Mouse (Mus musculus): ENCODE data around the gene Mindy1.

Gene Mindy1

DNA sequence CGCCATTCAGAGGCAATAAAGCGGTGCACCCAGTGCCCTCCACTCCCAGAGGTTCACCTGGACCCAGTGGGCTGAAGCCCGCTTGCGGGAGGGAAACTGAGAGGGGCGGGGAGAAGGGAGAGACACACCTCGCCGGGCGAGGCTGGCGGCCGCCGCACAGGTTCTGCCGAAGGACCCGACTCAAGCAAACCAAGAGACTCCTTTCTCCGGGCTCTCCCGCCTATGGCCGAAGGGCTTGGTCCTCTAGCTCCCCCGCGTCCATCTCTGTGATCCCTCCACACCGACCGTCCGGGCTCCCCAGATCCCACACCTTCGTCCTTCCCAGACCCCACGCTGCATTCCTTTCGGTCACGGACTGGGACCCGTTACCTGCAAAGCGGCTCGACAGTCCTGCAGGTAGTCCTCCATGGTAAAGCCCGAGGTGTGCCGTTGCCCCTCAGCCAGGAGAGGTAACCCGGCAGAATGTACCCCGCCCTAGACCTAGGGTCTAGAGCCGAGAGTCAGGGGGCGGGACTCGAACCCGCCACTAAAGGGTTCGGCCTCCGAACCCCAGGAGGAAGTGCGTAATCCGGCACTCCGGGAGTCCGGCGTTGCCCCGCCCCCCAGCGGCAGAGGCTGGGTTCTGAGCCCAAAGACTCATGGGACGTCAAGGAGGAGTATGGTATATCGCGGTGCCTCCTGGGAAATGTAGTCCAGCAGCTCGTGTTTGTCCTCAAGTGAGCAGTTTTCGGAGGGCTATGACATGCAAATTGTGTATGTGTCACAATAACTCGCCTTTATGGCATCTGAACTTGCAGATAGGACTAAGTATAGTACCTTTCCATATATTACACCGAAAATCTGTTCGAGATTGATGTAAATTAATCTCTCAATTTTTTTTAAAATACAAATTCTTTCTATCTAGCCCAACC, at the start of gene Mindy1, which contains the start of gene Prune1:
Mindy1 (plus strand) TSS at position 130 of the 911 bp plus-strand sequence.
Prune1 (minus strand) TSS at position 861 of the 911 bp plus-strand sequence.
- DNase-seq (ENCODE audit: low read depth, low spot score): peak; percentile 97

DNA sequence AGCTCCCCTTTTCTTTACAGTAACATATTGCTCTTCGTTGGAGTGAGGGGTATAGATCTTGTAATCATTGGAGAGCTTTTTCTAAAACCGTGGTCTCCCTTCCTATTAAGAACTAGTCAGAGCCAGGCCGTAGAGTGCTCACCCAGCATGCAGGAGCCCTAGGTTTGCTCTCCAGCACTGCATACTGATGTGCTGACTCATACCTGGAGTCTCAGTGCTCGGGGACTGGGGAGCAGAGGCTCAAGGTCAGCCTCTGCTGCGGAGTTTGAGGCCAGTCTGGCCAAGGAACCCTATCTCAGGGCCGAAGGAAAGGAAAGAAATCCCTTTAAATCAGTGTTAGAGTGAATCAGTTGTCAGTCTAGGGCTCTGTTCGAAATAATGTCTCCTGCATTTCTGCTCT, 48.4 kb upstream of the Mindy1 start:
- no peak for DNase-seq (ENCODE audit: low read depth, low spot score)

DNA sequence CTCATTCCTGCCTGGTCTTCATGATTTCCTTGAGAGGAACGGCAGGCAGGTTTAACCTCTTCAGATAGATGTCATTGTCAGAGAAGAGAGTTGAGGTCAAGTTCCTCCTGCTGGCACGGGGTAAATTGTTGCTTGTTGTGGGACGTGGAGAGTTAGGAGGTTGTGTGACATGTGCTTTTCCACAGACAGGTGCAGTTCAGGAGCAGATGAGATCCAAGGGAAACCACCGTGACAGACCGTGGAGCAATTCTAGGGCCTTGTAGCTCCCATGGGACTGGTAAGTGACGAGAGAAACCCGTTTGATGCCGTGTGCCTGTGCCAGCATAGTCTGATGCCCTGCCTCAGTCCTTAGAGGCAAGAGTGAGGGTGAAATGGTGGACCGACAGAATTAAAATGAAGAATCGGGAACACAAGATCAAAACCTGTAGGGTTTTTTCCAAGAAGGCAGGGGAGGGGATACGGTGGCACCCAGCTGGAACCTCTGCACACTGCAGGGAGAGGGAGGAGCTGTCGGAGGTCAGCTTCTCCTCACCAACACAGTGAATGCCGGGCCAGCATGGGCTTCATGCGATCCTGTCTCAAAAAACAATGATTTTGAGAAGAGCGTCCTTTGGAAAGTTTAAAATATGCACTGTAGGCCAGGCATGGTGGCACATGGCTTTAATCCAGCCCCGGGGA, 47.7 kb upstream of the Mindy1 start:
- no peak for DNase-seq (ENCODE audit: low read depth, low spot score)

DNA sequence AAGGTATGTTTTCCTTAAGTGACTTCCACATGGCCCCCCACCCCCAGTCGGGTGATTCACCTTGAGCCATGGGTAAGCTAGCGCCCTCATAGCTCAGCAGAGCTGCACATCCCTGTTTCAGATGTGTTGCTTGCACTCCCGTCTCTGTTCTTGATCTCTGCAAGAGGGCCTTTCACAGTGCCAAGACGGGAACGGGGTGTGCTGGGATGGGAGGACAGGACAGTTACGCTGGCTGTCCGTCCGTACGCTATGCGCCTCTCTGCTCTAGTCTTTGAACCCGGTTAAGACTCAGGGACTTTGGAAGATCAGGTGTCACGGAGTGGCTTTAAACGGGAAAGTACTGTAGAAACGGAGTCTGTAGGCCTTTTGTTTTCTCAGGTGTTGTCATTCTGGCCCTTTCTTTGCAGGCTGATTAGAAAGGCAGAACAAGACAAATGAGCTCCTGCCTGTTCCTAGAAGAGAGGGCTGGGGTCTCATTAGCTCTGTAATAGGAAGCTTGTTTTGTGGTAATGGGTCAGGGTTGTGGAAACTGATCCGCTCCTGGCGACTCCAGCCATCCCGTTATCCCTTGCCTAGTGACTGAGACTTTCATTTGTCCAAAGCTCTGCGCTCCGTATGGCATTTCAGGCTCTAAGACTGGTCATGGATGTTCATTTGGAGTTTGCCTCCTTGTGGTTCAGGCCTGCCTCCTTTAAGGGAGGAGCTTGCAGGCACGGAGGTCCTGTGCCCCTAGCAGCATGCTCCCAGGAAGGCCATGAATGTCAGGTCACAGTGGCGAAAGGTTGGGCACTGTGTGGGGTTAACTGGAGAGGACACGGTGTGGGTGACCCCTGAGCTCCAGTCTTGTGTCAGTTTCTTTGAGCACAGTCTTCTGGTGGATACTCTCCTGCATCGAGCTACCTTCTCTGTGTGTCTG, 45.5 kb upstream of the Mindy1 start:
- no peak for DNase-seq (ENCODE audit: low read depth, low spot score)

DNA sequence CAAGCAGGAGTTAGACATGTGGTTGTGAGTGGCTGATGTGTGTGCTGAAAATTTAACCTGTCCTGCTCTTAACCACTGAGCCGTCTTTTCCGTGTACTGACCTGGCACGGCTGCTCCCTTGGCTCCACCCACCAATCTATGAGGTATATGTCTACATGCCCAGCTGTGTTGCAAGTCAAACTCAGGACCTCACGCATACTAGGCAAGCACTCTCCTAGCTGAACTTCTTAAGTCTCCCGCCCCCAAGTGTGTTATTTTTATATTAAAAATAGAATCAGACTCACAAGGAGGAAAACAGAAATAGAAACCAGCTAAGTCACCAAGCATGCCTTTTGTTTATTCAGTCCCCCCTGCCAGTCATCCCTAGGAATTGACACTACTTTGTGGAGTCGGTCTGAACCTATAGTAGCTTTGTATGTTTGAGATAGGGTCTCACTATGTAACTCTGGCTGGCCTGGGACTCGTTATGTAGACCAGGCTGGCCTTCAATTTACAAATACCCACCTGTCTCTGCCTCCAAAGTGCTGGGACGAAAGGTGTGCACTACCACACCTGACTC, 43.5 kb upstream of the Mindy1 start:
- no peak for DNase-seq (ENCODE audit: low read depth, low spot score)

DNA sequence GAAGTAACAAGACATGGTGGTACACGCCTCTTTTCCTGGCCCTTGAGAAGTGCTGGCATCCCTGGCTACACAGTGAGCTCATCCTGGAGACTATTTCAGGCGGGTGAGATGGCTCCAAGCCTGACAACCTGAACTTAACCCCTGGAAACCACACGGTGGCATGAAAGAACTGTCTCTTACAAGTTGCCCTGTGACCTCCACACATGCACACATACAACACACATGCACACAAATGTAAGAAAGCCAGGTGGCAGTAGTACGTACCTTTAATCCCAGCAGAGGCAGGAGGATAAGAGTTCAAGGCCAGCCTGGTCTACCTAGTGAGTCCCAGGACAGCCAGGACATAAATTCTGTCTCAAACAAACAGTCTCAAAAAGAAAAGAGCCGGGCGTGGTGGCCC, 42.1 kb upstream of the Mindy1 start:
- no peak for DNase-seq (ENCODE audit: low read depth, low spot score)

DNA sequence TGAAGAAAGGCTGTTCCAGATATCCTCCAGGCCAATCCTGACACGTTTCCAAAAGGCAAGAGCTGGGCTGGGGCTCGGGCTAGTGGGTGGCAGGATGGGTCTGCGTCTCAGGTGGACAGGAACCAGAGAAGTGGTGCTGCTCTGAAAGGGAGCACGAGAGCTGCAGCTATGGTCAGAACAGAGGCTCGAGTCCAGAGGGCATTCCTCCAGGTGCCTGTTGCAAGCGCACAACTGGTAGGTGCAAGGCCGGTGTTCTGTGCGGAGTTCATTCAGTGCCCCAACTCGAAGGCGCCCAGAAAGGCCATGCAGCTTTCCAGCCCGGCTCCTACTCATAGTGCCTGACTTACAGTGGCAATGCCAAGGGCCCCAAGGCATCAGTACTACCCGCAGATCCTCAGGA, 41.2 kb upstream of the Mindy1 start:
- no peak for DNase-seq (ENCODE audit: low read depth, low spot score)

DNA sequence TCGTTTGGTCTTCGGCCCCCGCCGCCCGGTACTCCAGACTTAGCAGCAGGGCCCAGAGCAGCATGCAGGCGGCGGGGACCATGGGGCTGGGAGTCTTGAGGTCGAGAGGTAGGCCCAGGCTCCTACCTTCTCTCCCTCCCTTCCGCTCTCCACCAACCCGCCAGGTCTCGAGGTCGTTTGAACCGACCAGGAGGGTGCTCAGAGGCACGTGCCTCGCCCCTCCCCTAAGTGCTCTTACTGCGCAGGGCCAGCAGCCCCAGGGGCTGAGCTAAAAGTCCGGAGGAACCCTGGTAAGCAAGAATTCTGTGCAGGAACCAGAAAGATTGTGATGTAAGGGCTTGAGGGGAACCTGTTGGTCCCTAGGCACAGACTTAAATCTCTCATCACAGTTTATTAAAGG, 40.2 kb upstream of the Mindy1 start:
- DNase-seq (ENCODE audit: low read depth, low spot score): no peak

DNA sequence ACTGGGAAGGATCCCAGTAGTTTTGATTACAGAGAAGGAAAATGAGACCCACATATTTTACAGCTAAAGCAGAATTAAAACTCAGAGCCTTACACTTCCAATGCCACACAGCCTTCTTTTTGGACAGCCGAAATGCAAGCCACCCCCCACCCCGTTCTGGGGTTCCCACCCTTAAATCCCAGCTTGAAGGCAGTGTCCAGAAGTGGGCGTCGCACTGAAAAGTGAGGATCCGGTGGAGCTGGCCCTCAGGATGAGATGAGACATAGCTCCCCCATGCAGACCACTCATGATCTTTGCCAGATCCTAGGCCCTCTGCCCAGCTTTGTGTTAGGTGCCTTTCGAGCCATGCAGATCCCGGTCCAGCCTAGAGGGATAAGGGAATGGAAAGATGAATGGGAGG, 39.6 kb upstream of the Mindy1 start, which contains the start of gene Gm128:
Gm128 (minus strand) TSS at position 101 of the 400 bp plus-strand sequence.
- DNase-seq (ENCODE audit: low read depth, low spot score): no peak

DNA sequence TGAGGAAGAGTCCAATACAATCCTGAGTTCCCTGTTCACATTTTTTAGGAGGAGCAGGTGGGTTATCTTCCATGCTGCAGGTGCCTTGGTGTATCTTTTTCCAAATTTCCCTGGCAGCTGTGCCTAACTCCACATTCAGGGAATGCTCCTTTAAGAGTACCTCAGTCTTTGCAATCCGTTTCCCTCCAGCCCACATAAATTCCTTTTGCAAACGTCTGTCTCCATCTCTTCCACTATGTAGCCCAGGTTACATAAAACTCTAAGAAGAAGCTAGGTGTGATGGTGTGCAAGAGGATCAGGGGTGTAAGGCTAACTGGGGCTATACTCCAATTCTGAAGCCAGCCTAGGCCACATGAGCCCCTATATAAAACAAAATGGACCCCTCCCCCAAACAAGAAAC, 38.1 kb upstream of the Mindy1 start:
- no peak for DNase-seq (ENCODE audit: low read depth, low spot score)

DNA sequence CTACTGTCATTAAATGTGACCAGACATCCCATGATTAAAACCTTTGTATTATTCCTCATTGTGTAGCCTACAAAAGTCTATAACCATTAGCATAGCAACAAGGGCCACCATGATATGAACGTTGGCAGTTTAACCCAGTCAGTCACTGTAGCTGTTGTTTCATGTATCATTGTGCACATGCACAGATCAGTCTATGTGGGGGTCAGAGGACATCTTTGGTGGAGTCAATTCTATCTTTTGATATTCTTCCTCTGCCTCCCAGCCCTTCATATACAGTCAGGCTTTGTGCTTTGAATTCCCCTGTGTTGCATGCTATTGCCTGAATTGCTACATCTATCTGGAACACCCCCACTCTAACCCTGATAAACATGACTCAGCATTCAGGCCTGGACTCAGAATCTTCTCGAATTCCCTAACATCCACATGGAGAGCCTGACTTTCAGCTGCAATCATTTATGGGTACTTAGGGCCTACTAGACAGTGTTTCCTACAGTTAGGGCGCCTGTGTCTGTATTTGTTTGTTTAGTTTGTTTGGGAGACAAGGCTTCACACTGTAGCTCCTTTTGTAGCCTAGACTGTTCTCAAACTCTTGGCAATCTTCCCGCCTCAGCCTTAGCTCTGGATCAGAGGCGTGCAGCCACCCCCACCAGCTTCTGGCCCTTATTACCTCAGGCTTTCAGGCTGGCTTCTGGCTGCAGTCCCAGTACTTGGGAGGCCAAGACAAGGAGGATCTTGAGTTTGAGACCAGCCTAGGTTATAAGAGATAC, 34.5 kb upstream of the Mindy1 start:
- no peak for DNase-seq (ENCODE audit: low read depth, low spot score)

DNA sequence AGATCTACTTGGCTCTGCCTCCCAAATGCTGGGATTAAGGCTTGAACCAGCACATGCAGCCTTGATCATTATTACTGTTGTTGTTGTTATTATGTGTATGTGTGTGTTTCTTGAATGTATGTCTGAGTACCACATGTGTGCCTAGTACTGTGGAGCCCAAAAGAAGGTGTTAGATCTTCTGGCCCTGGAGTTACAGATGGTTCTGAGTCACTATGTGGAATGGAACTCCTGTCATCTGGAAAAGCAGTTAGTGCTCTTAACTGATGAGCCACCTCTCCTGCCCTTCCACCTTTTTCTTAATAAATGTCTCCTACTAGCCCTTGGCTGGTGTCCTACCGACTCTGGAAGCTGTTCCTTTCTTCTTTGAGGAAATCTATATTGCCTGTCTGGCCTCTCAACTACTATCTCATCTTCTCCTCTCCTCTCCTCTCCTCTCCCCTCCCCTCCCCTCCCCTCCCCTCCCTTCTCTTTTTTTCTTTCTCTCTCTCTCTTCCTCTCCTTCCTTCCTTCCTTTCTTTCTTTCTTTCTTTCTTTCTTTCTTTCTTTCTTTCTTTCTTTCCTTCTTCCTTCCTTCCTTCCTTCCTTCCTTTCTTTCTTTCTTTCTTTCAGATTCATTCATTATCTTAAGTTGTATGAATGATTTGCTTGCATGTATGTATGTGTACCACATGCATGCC, 33.3 kb upstream of the Mindy1 start:
- no peak for DNase-seq (ENCODE audit: low read depth, low spot score)

DNA sequence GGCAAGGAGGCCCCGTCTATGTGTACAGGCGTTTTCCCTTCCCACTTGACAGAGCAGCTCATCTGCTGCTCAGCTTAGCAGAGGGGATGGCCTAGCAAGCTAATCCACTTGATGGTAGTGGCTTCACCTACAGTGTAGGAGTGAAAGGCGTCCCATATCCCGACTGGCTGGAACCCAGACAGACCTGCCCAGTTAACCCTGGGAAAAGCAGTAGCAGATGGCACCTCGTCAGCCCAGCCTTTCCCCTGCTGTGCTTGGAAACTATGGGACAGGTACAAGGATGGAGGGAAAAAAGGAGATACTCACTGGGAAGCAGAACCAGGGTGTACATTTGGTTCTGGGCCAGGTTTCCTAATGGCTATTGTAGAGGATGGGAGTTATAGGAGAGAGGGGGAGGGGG, 30.8 kb upstream of the Mindy1 start:
- no peak for DNase-seq (ENCODE audit: low read depth, low spot score)

DNA sequence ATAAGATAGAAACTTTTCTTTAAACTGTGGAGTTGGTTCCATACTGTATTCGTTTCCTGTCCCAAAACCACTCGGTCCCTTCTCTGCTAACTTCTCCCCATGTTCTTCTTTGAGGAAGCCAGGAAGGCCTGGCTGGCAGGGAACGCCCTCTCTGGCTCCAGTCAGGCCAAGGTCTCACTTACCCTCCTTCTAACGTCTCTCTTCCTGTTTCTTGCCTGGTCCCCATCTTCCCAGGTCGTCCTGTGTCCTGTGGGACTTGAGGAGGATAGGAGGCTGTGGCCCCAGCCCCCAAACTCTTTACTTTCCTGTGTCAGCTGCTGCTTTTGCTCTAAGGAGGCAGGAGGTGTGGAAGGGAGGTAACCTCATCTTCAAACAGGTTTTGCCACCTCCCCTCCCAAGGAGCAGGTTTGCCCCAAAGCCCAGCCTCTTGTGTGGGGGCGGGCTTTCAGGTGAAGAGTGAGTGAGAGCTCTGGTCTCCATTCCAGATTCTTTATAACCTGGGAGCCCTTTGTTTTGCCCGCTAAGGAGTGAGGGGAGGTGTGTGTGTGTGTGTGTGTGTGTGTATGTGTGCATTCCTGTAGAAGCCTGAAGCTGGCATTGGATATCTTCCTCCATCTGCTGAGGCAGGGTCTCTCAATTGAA, 30.2 kb upstream of the Mindy1 start, which contains the start of gene Bnipl:
Bnipl (minus strand) TSS at position 411 of the 642 bp plus-strand sequence.
- DNase-seq (ENCODE audit: low read depth, low spot score): no peak

DNA sequence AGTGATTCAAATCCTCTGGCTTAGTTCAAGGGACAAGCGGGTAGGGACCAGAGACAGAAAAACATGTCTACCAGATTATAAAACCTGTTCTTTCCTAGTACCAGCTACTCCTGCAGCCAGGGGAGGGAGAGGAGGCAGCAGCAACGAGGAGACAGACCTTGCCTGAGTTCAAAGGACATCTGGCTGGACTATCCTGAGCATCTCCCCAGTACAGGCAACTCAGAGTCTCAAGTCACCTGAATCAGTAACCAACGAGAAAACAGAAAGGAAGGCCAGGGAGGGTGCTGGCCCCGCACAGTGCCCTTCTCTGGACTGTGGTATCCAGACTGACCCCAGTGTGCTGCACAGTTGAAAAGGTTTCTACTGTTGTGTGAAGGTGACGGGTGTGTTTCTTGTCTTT, 24.2 kb upstream of the Mindy1 start:
- DNase-seq (ENCODE audit: low read depth, low spot score): no peak

DNA sequence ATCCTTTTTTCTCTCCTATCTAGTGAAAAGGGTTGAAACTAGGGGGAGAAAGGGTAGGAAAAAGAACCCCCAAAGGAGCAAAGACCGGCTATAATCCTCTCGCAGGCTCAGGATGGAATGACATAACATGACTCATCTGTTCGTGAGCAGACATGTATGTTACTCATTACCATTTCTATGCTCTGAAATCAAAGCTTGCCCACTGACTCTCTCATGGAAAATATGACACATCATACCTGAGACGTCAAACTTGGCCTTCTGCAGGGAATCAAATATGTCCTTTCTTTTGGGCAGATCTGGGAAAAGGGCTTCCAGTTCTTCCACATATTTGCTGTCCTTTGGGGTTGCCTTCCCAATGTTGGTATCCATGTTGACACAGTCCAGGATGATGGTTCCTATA, 19.2 kb upstream of the Mindy1 start:
- no peak for DNase-seq (ENCODE audit: low read depth, low spot score)

DNA sequence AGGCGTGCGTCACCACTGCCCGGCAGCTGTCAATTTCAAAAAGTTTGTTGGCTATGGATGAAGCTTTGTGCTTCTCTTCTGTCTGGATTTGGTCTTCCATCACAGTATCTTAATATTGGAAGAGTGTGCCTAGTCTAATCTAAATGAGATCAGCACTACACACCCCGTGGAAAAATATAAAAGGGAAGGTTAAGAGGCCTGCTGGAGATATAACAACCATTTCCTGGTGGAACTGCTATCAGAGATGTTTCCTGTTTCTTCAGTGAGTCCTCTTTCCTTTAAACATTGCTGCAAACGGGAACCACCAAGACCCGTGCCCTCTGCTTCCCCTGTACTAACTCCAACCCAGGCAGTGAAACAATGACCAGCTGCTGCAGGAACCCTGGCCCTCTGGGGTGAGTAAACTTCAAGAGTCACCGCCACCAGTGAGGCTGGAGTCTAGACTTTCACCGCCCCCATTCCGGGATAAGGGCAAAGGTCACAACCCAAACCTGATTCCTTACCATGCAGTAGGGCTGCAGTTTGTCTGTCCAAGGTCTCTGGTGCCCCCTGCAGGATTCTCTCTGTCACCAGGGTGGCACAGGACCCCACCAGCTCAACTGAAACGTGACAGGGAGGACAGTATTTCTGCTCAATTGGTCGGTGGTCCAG, 17.9 kb upstream of the Mindy1 start:
- DNase-seq (ENCODE audit: low read depth, low spot score): no peak

DNA sequence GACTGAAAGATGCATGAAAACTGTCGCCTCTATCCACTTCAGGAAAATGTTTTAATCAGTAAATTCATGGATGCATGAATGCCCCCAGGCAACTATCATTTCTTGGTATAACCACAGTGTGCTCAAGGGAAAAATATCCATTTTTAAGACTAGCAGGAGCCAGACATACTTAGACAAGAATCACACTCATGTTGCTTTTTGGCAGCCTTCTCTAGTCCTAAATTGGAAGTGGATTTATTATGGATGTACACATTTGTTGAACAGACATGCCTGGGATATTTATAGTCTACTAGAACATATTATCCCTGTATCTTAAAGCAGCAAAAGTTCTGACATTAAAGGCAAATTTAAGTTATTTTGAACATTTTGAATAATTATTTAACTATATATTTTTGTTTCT, 16.4 kb upstream of the Mindy1 start:
- DNase-seq (ENCODE audit: low read depth, low spot score): no peak

DNA sequence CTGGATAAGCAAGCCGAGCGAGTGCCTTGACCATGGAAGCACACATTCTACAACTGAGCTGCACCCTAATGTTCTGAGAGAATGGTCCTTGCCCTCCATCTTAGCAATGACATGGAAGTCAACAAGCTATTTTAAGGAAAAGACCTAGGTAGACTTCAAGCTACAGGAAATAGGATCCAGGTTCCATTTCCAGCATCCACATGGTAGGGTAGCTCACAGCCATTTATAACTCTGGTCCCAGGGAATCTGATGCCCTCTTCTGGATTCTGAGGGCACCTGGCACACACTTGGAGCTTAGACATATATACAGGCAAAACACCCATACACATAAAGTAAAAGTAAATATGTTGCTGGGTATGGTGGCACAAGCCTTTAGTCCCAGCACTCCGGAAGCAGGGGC, 15.1 kb upstream of the Mindy1 start:
- no peak for DNase-seq (ENCODE audit: low read depth, low spot score)

Measured in embryo, embryonic 11.5 days (tissue).